Mouse (Mus musculus) lung, postnatal 0 days (tissue): ENCODE measurements around the gene Elfn2. TPM values are rescaled to one million over a fixed set of nuclear protein-coding genes. Genes with fewer than 3 reads are reported as not detected.

Experiments used
- ATAC-seq: fragments of 200-750 bp; cut with Nextera tagmentation; 2 replicates; pipeline ENCODE4 v1.8.0; 2017; ENCODE audit warnings: moderate library complexity
- DNase-seq: peaks from one replicate; pipeline ENCODE4 v3.0.0-alpha.2; 2016; ENCODE audit warnings: low spot score
- H3K27ac ChIP-seq: fragments of 300-500 bp; sonication (generic); 2 replicates; pipeline ENCODE4 v1.5.1; 2014; ENCODE audit warnings: antibody characterized with exemption, mild to moderate bottlenecking, low read length, mixed read lengths
- H3K27me3 ChIP-seq: fragments of 300-500 bp; sonication (generic); replicated peaks from 2 replicates; pipeline ENCODE4 v1.6.1; 2014; ENCODE audit warnings: low read length, mixed read lengths; ENCODE audit not compliant: insufficient read depth
- H3K36me3 ChIP-seq: fragments of 300-500 bp; sonication (generic); 2 replicates; pipeline ENCODE4 v1.6.1; 2014; ENCODE audit warnings: low read length, mixed read lengths; ENCODE audit not compliant: insufficient read depth
- H3K4me1 ChIP-seq: fragments of 300-500 bp; sonication (generic); 2 replicates; pipeline ENCODE4 v1.6.1; 2014; ENCODE audit warnings: antibody characterized with exemption, low read depth, low read length, mixed read lengths; ENCODE audit not compliant: insufficient read depth
- H3K4me2 ChIP-seq: fragments of 300-500 bp; sonication (generic); replicated peaks from 2 replicates; pipeline ENCODE4 v1.6.1; 2014; ENCODE audit warnings: low read depth, mild to moderate bottlenecking, low read length, moderate library complexity, mixed read lengths
- H3K4me3 ChIP-seq: fragments of 300-500 bp; sonication (generic); 2 replicates; pipeline ENCODE4 v1.5.1; 2014; ENCODE audit warnings: low read depth, low read length
- H3K9ac ChIP-seq: fragments of 300-500 bp; sonication (generic); replicated peaks from 2 replicates; pipeline ENCODE4 v1.6.1; 2014; ENCODE audit warnings: low read depth, mild to moderate bottlenecking
- H3K9me3 ChIP-seq: fragments of 300-500 bp; sonication (generic); 2 replicates; pipeline ENCODE4 v1.6.1; 2016; ENCODE audit warnings: low read length, mixed read lengths
- CTCF ChIP-seq: IDR thresholded peaks from 2 replicates; pipeline ENCODE4 v1.5.1; 2016; ENCODE audit warnings: antibody characterized with exemption, mild to moderate bottlenecking
- EP300 ChIP-seq: IDR thresholded peaks from 2 replicates; pipeline ENCODE4 v1.6.1; 2016; ENCODE audit warnings: antibody characterized with exemption, mild to moderate bottlenecking, control low read depth
- WGBS: fragments of 180-500 bp; shearing (Covaris S2); extraction: QIAGEN DNeasy Blood & Tissue Kit; methylation state at CpG from one replicate; pipeline ENCODE4 v1.1.7; 2014; 5-methylcytosine and 5-hydroxymethylcytosine counted together
- polyA plus RNA-seq: library from polyadenylated mRNA; unstranded; fragments of >200 nt; fragmentation: Nextera tagmentation; extraction: Ambion mirVana; gene quantifications from 2 replicates; pipeline ENCODE4 v1.2.1, GENCODE M21; 2015

Elfn2 gene
- polyA plus RNA-seq, 1 experiment from 2014 or later = 0.02 TPM

DNA sequence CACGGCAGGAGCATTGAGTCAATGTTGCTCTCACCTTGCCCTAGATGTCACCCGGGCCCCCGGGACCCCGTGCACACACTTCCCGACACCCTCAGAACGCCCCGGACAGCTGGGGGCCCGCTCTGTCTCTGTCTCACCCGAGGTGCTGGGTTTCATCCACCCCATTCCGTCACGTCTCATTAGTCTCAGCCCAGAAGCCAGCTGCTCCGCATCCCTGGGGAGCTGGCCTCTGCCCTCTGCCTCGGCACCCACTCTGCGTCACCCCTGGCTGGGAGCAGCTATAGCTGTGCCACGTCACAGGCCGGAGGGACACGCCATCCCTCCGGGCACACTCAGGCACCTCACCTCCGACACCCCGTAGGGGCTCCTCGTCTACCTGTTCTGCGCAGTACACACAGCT, 38.3 kb downstream of the Elfn2 start:
- no peaks in the 10 kb centered on the region for H3K27me3 ChIP-seq
- no peak overlapping the region for H3K4me3 ChIP-seq
- TF ChIP-seq CTCF (no peak), EP300 (no peak)
- no peak overlapping the region for H3K27ac ChIP-seq
- H3K9ac ChIP-seq = no peak overlapping the region
- no peaks in the 10 kb centered on the region for H3K4me1 ChIP-seq
- DNase-seq (no peak), ATAC-seq (no peak)
- H3K4me2 ChIP-seq = no peak overlapping the region
- no peaks in the 10 kb centered on the region for H3K36me3 ChIP-seq
- 75% methylated on average over 22 of the region's 22 CpGs for WGBS
- H3K9me3 ChIP-seq = no peaks in the 10 kb centered on the region

DNA sequence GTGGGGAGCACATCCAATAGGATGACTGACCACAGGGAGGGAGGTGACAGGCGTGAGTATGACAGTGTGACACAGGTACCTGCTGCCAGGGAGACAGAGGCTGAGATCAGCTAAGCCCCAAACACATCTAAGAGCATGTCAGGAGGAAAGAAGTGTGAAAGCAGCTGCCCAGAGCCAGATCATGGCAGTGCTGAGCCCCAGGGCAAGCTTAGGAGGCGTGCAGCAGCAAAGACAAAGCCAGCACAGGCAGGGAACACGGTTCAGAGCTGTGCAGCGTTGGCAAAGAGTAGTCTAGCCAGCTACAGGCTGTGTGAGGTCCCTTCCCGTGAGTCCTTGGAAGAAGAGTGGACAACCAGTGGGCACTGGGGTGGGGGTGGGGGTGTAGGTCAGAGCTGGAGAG, 40.9 kb downstream of the Elfn2 start:
- Histone ChIP-seq H3K4me1 (no peaks in the 10 kb centered on the region), H3K27ac (no peak overlapping the region), H3K4me3 (no peak overlapping the region), H3K36me3 (no peaks in the 10 kb centered on the region), H3K27me3 (peaks cover 14% of the 10 kb centered on the region; the same call in 1 of the 2 replicates), H3K9me3 (no peaks in the 10 kb centered on the region), H3K9ac (no peak overlapping the region), H3K4me2 (no peak overlapping the region)
- no peak for TF ChIP-seq EP300
- TF ChIP-seq CTCF = no peak
- ATAC-seq (no peak), DNase-seq (no peak)
- WGBS = 55% methylated on average over 5 of the region's 5 CpGs

DNA sequence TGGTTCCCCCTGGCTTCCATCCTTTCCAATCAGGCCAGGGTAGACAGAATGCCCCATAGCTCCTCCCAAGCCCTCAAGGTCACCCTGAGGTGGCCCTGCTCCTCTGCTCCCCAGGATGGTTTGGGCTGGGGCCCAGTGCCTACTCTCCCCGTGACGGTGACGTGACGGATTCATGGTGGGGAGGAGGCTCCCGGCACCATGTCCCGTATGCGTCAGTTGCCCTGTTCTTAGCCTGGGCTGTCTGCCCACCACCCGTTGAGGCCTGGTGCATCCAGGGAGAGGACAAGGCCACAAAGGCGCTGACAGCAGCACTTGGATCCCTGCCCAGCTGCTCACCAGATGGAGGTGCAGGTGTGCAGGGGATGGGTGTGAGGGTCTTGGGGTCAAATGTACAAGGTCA, 41.6 kb downstream of the Elfn2 start:
- H3K4me2 ChIP-seq = no peak overlapping the region
- H3K27ac ChIP-seq = no peak overlapping the region
- no peak for TF ChIP-seq CTCF
- TF ChIP-seq EP300 = no peak
- H3K9me3 ChIP-seq = no peaks in the 10 kb centered on the region
- no peak overlapping the region for H3K9ac ChIP-seq
- H3K36me3 ChIP-seq = no peaks in the 10 kb centered on the region
- no peak for DNase-seq
- WGBS = 79% methylated on average over 9 of the region's 9 CpGs
- H3K27me3 ChIP-seq = peaks cover 21% of the 10 kb centered on the region
- no peaks in the 10 kb centered on the region for H3K4me1 ChIP-seq
- no peak for ATAC-seq
- H3K4me3 ChIP-seq = no peak overlapping the region

DNA sequence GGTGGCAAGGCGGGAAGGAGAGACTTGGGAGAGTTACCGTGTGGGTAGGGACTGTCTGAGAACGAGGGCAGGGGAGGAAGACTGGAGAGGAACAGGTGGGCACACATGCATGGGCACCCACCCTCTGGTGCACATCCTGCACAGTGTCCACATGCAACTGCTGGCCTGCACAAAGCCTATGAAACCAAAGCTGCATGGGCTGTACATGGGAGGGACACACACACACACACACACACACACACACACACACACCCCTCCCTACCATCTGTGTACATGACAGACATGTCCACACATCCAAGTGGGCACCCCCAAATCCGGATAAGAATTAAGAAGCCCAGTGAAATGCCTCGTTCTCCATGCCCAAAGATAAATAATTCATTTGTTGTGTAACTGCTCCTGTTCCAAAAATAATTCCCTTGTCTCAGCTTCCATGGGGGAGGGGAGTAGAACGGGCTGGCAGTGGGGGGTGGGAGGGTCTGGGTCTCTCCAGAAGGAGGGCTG, 43.6 kb downstream of the Elfn2 start:
- no peak for TF ChIP-seq CTCF
- TF ChIP-seq EP300 = no peak
- Histone ChIP-seq H3K27me3 (peaks cover 28% of the 10 kb centered on the region), H3K9me3 (no peaks in the 10 kb centered on the region), H3K4me1 (no peaks in the 10 kb centered on the region), H3K4me2 (no peak overlapping the region), H3K4me3 (no peak overlapping the region), H3K27ac (no peak overlapping the region), H3K36me3 (no peaks in the 10 kb centered on the region), H3K9ac (no peak overlapping the region)
- DNase-seq (no peak), ATAC-seq (no peak)
- 40% methylated on average over 6 of the region's 6 CpGs for WGBS

DNA sequence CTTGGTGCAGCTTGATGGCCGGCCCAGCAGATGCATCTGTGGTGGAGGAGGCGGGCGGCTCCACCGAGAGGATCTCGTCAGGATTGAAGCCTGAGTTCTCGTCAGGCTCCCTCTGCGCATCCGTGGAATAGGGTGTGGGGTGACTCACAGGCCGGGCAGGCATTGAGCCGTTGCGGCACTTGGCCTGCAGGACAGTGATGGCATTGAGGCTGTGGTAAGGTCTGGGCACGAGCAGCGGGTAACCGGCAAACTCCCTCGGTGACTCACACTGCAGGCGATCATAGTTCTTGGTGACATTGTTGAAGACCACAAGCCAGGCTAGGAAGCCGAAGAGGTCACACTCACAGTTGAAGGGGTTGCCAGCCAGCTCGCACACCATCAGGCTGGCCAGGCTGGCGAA, 45.1 kb downstream of the Elfn2 start:
- DNase-seq (no peak), ATAC-seq (no peak)
- 67% methylated on average over 19 of the region's 19 CpGs for WGBS
- Histone ChIP-seq H3K9me3 (no peaks in the 10 kb centered on the region), H3K27ac (no peak overlapping the region), H3K4me1 (no peaks in the 10 kb centered on the region), H3K27me3 (peaks cover 28% of the 10 kb centered on the region), H3K4me3 (no peak overlapping the region), H3K9ac (no peak overlapping the region), H3K36me3 (no peaks in the 10 kb centered on the region), H3K4me2 (no peak overlapping the region)
- TF ChIP-seq CTCF (no peak), EP300 (no peak)

DNA sequence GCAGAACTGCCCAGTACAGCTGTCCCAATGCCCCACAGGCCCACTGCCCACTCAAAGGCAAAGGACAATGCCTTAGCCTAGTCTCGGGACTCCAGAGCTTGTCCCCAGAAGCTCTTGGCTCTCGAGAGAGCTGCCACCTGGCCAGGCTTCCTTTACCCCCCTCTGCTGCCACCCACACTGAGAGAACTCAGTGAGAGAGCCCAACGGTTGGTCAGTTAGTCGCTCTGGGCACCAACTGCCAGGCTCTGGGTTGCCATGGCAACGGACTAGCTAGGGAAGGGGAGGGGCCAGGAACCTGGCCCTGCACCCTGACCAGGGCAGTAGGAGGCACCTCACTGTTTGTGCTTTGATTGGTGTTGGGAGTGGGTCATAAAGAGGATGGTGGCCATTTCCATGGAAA, 48.2 kb downstream of the Elfn2 start:
- H3K4me2 ChIP-seq = no peak overlapping the region
- DNase-seq = peak; percentile 70
- TF ChIP-seq EP300 (no peak), CTCF (no peak)
- no peak overlapping the region for H3K9ac ChIP-seq
- H3K27me3 ChIP-seq = peaks cover 28% of the 10 kb centered on the region
- H3K27ac ChIP-seq = no peak overlapping the region
- 12% methylated on average over 5 of the region's 5 CpGs for WGBS
- no peaks in the 10 kb centered on the region for H3K4me1 ChIP-seq
- no peaks in the 10 kb centered on the region for H3K9me3 ChIP-seq
- H3K4me3 ChIP-seq = no peak overlapping the region
- no peaks in the 10 kb centered on the region for H3K36me3 ChIP-seq
- peak; percentile 66 for ATAC-seq
